Mouse (Mus musculus): ENCODE data around the gene Ptbp1.

GRCm38 (mm10) chr10:79856280-79856679, 2.1 kb downstream of the Ptbp1 start:
- TF ChIP-seq POLR2A (IDR thresholded peaks at IDR 0.05; ENCODE audit: low read depth, low read length): no peak
- TF ChIP-seq CTCF (conservative IDR thresholded peaks at IDR 0.05; ENCODE audit: insufficient read depth, insufficient read length, low read depth, low read length): no peak

All from kidney, adult 2 months (tissue).